Mouse (Mus musculus) myocyte (in vitro differentiated cells): ENCODE data around the gene Fbrsl1.

ENCODE experiments used
- MYOG ChIP-seq, 3 experiments: IDR thresholded peaks; one replicate each; pipeline ENCODE4 v1.6.1; 2011; ENCODE audit warnings: control low read depth in 2 of 3, low read depth in 2 of 3, mild to moderate bottlenecking in 2 of 3; ENCODE audit not compliant: insufficient read length in 2 of 3, control insufficient read depth in 1 of 3, insufficient read depth in 1 of 3
- POLR2A ChIP-seq: IDR thresholded peaks from one replicate; pipeline ENCODE4 v1.6.1; 2011; ENCODE audit warnings: low read depth, mild to moderate bottlenecking, control low read depth, moderate library complexity; ENCODE audit not compliant: insufficient read length

DNA sequence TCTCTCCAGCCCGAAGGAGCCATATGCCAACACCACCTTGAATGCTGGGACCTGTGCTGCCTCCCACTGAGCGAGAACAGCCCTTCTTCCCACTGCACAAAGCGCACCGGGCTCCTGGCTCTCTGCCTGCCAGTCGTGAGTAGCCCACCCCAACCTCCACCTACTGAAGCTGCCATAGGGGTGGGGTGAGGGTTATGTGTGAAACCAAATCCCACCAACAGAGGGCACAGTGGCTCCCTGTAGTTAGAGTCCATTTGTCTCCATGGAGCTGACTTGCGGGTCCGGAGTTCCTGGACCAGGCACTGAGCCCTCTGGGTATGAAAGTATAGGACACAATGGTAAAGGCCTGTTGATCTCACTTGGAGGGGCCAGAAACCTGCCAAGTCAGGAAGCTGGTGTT lies 93.6 kb downstream of the Fbrsl1 start:
- TF ChIP-seq POLR2A = no peak
- TF ChIP-seq MYOG (IDR thresholded peaks at IDR 0.05; ENCODE audit: control insufficient read depth in 1 of 3, insufficient read depth in 1 of 3, insufficient read length in 2 of 3, low read depth in 2 of 3) = no peak
